Mouse (Mus musculus): ENCODE data around the gene Ccdc185.

The Ccdc185 gene

DNA sequence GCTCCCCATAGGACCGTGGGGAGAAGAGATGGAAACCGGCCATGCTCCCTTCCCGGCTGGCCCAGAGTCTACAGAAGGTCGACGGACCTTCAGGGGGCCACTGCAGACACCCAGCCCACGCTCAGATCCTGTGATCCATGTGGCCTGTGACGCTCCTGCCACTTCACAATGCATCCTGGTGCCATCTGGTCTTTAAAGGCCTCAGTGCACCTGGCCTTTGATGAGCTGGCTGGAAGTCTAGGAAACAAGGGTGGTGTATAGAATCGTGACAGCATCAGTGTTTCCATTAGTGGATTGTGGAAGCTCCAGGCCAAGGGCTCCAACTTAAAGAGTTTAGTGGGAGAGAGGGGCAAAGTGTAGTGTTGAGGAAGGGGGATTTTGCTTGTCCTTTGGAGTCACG, at the start of gene Ccdc185:
Ccdc185 (minus strand) TSS at position 101 of the 400 bp plus-strand sequence.
- DNase-seq = no peak

DNA sequence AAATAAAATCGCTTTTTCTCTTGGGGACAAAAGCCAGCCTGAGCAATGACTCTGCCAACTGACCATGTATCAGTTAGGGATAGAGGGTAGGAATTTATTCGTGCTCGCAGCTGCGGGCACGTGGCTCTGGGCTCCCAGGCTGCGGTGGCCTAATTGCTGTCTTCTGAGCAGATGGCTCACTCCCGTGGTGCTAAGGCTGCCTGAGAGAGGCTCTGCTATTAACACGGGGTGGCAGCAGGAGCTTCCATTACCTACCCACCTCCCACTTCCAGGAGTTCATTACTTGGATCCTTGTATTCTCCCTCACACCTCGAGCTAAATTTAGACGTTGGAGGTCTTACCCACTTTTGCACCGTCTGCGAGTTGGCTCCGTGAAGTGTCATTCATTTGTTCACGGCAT, 48.1 kb upstream of the Ccdc185 start:
- DNase-seq = no peak

DNA sequence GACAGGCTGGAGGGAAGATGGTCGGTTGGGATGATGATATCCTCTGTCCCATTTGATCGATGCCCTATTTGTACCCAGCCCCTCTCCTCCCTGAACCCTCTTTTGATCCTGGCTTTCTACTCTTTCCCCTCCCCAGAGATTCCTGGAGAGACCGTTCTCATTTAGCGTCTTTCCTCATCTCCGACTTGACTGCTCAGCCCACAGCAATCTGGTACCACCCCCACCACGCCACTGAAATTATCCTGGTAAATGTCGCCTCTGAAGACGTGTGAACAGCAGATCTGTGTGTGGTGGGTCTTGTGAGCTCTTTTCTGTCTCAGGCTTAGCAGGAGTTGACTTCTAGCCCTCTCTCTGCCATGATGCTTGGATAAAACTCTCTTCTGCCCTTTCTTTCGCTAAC, 45.6 kb upstream of the Ccdc185 start:
- DNase-seq = no peak

DNA sequence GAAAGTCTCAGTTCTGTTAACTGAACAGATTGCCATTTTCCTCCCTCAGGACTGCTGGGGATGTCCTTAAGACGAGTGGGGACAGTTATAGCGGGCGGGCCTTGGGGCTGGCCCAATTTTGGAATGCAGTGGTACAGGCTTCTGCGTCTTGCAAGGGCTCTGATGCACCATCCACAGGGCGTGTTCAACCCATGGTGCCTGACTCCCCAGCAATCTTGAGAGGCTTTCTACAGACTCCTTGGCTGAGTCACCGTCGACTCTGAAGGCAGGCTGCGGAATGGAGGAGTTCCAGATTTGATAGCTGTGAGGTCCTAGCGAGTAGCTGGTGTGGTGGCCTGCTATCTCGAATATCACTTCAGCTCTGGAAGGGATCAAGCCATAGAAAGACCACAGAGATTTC, 45.2 kb upstream of the Ccdc185 start:
- no peak for DNase-seq

DNA sequence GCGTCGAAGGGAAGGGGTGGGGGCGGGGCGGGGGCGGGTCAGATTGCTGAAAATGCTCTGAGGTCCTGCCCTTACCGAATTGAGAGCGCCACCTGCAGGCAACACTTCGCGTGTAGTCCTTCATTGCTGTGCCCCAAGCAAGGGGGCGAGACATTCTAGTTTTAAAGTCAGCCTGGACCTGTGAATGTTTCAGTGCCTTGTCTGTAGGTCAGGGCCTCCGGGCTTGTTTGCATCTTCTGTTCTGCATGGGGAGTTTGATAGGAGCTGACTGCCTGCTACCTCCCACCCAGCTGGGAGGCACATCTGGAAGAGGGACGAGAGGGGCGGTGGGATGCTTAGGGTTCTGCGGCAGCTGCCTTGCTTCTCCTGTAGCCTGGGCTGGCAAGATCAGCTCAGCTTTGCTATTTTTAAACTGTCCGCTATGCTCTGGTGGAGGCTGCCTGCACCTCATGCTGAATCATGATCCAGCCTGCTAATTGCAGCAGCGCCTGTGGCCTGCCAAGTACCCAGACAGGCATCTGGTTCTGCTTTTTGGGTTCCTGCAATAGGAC, 43.6 kb upstream of the Ccdc185 start:
- DNase-seq = peak; percentile 70

DNA sequence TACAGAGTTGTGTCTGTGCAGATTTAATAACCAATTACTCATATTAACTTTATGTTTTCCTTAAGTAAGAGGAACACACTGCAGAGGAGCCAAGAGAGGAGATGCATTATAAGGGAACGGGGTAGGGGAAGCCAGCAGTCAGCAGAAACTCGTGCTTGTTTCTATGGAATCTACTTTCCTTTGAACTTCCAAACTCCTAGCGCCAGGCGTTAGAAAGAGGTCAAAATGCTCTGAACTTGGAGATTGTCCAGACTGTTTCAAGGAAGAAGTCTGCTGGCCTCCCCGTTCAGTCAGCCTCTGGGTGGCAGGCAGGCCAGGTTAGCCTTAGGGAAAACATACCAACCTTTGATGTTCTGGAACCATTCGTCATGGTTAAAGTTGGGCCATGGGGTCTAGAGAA, 39.9 kb upstream of the Ccdc185 start:
- no peak for DNase-seq

DNA sequence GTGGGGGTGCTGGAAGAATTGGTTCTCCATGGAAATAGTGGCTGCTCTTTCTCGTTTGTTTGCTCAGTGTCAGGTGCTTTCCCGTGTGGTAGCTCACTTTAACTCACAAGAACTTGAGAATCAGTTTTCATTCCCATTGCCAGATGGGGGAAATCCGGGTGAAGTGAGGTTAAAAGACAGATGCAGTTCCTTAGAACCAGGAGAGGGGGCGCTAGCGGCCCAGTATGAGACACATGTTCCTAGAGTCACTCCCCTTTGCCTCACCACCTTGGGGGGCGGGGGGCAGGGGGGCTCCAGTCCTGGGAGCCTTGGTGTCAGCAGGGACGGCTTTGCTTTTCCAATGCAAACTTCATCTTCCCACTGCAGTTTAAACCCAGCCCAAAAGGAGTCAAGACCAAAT, 38.0 kb upstream of the Ccdc185 start:
- DNase-seq = no peak

DNA sequence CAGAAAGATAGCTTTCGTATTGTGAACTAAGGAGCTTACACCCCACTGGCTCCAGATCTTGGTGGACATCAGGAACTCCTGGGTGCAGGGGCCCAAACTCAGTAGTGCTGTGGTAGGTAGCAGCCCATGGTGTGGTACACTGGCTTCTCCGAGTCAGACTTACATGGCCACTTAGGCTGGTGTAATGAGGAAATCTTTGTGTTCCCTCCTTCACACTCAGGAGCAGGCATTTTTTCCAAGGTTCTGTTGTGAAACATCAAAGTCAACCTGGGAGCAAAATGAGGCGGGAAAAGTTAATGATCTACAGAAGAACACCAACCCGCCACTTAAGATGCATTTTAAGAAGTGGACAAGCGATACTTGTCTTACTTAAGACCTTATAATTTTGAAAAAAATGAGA, 36.5 kb upstream of the Ccdc185 start:
- no peak for DNase-seq

DNA sequence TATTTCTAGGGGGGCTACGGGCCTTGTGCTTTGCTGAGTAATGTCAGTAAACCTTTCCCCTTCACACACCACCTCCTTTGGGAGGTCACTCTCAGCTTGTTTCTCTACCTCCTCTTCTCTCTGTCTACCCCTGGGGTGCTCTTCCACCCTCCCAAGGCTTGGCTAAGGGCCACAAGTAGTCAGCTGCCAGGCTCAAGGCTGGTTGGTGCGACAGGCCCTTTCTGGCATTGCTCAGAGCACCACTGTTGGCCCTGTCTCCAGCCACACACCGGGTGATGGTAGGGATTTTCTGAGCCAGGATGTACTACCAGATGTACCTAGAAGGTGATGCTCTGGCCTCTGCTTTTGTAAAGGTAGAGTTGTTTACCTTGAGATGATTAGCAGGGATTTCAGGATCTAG, 35.8 kb upstream of the Ccdc185 start:
- no peak for DNase-seq

DNA sequence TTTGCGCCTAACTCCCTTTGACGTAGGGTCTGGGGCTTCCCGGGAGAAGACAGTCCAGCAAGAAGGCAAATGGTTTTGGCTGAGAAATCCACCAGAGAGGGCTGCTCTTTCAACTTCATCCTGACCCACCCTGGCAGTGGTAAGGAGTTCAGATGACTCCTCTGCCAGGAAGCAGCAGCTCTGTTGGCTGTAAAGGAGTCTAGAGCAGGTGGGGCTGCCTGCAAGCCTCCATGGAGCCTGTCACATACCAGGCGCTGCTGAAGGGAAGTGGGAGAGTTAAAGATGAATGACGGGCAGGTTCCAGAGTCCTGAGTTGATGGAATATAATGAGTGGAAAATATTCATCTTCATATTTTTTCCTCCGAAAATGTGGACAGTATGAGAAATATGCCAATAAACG, 34.8 kb upstream of the Ccdc185 start:
- DNase-seq = no peak

DNA sequence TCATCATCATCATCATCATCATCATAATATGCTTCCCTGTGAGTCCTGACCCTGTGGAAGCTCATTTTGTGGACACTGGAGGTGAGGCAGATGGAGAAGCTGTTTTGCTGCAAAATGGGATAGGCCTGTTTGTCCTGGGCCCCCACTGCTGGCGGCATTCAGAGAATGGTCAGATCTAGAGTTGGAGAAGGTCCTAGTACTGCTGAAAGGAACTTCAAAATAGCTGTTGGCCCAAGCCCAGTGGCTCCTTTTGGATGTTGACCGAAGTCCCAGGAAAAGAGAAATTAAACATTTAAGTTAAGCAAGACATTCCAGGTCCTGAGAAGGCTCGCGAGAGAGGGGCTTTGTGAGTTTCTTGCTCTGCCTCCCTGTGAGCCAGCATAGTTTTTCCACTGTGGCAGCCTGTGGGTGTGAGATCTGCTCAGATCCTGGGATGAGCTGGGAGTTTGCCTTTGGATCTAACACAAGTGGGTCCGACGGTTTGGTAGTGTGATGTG, 30.1 kb upstream of the Ccdc185 start:
- DNase-seq = no peak

DNA sequence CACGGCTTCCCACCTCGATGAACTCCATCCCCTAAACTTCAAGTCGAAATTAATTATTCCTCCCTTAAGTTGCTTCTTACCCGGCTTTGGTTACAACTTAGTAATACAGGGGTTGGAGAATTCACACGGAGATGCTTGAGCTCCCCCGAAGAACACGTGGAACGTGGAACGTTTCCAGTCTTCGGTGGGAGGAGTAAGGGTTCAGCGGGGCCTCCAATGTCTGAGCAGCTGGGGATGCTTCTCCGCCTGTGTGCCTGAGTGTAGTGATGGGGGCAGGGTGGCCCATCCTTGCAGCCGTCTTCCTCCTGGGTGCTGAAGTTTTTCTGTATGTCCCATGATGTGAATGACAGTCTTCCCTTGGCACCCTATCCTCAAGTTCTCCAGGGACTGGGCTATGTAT, 29.2 kb upstream of the Ccdc185 start:
- no peak for DNase-seq

DNA sequence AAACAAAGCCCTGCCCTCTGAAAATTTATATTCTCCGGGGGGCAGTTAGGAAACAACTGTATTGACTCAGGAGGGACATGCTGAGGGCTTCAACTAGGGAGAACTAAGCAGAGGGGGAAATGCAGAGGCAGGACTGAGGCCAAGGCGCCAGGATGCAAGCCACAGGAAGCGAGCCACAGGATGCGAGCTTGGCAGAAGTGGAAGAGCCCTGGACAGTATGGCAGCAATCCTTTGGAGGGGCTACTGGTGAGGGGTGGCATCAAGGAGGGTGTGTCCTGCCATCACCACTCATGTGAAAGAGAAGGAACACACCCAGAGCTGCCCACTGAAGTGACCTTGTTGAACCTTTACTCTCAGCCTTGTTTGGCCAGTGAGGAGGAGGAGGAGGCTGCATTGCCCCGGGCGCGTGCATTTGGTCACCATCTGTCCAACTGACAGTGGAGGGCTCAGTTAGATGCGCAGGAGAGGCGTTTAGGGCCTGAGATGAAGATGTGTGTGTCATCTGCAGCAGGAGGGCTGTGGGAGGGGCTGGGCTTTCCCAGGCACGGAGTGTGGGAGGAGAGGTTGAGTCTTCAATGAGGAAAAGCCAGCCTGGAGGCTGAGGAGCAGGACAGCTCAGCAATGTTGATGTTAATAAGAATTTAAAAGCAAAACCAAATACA, 27.9 kb upstream of the Ccdc185 start:
- DNase-seq = no peak

DNA sequence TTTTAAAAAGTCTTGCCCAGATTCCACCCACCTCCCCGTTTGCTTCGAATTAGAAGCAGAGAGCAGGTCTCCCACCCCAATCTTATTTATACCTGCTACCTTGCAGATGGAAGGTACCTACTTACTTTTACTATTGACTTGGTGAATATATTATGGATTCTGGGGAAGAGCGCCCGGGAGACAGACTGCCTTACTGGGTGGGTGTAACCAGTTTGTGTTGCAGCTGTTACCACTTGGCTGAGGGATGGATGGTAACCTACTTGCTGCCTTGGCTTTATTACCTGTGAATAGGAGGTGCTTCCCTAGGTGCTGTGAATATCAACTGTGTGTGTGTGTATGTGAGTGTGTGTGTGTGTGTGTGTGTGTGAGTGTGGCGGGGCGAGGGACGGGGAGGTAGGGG, 26.6 kb upstream of the Ccdc185 start:
- DNase-seq = no peak

DNA sequence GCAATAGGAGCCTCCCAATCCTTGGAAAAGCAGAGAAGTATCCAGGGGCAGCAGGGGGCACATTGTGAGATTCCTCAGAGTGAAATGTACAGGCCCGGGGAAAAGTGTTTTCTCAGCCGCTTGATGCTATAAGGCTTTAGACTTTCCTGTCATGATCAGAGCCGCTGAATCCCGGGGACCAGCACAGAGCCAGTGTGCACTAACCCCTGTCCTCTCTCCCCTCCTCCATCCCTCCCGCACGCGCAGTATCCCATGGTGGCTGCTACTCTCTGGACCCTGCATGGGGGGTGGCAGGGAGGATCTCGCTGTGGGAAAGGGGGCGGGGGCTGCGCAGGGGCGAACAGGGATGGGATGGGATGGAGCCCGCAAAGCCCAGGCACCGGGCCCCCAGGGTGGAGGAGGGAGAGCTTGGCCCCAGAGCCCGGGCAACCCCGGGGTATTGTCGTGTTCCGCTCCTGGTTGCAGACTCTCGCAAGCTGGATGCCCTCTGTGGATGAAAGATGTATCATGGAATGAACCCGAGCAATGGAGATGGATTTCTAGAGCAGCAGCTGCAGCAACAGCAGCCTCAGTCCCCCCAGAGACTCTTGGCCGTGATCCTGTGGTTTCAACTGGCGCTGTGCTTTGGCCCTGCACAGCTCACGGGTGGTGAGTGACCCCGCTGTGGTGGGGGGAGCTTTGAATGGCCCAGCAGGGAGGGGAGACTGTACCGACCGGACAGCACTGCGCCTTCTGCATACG, 15.7 kb upstream of the Ccdc185 start:
- DNase-seq = no peak

DNA sequence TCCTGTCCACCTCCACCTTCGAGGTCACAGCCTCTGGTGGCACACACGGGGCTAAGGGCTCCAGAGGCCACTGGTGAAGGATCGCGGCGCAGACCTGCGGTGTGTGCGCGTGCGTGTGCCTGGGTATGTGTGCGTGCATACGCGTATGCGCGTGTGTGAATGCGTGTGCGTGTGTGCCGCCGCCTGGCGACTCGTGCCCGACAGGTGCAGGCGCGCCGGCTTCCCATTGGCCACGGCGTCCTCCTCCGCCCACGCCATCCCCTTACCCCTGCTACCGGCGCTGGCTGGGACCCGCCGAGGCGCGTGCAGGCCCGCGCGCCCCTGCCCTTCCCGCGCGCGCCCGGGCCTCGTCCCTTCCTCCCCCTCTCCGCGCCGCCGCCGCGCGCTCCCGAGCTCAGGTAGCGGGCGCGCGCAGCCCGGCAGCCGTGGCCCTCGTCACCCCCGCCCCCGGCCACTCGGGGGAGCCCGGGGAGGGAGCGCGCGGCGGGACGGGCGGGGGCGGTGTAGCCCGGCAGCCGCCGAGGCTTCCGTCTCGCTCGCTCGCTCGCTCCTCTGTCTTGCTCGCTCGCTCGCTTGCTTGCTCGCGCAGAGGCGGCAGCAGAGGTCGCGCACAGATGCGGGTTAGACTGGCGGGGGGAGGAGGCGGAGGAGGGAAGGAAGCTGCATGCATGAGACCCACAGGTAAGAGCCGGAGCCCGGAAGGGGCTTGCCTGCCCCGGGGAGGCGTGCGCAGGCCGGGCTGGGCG, 14.9 kb upstream of the Ccdc185 start, which contains the start of gene Susd4:
Susd4 (plus strand) TSS at position 145 of the 746 bp plus-strand sequence.
- DNase-seq = peak; percentile 43

DNA sequence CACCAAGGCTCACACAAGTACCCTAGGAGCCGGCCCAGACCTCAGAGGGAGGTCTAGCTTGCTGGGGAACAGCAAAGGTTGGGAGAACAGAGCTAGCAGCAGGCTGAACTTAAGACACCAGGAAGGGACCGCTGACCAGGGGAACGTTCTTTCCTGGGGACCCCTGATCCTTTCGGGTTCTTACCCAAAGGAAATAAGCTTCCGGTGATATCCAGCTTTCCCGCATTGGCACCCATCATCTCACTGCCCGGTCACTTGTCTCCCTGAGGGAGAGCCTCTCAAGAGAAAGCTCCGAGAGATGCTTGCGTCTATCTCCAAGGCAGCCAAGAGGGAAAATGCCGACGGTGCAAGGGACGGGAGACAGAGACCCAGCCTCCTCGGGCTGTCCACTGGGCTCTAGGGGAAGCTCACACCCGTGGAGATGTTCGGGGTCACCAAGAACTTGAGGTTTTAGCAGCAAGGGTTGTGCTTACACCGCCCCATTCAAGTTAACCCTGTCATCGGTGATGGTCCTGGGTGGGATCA, 14.3 kb upstream of the Ccdc185 start:
- DNase-seq = no peak

DNA sequence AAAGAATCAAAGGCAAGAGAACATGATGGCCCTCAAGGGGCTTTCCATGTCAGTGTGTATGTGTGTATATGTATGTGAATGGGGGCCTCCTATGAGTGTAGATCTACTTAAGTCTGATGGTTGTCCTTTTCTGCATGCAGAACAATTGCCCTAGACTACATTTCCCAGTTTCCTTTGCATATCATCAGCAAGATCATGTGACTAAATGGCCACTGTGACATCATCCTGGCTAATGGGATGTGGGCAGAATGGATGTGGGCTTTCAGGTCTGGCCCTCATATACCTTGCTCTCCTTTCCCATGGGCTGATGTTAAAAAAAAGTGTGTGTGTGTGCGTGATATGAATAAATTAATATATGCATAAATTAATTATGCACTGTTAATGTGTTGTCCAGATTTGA, 9.8 kb upstream of the Ccdc185 start:
- no peak for DNase-seq

DNA sequence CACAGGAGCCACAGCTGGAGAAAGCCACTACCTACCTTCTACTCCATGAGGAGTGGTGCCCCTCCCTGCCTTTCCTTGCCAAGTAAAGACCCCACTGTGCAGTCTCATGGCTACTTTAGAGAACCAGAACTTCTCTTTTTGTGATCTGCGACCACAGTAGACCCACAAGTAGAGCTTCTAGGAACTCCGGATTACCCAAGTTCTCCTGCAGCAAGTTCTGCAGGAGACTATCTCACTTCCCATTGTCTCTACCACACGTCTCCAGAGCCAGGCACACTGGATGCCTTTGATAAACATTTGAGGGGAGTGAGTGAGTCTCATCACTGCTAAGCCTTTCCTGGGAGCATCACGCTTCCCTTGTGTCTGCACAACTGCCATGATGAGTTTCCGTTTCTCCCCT, 5.9 kb upstream of the Ccdc185 start:
- no peak for DNase-seq

DNA sequence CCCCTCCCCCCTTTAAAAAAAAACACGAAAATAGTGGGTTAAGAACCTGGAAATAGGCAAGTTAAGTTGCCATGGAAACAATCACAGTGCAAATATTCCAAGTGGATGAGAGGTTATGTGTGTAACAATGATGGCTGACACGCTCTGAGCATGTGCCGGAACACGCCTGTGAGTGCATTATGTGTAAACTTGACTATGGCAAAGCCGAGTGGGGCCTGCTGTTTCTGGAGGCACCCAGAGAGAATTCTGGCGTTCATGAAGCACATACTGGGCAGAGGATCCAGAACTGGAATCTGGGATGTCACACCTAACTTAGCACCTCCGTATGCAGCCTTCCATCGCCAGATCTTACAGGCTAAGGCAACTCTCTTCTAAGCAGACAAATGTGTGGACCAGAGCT, 4.7 kb upstream of the Ccdc185 start:
- no peak for DNase-seq

DNA sequence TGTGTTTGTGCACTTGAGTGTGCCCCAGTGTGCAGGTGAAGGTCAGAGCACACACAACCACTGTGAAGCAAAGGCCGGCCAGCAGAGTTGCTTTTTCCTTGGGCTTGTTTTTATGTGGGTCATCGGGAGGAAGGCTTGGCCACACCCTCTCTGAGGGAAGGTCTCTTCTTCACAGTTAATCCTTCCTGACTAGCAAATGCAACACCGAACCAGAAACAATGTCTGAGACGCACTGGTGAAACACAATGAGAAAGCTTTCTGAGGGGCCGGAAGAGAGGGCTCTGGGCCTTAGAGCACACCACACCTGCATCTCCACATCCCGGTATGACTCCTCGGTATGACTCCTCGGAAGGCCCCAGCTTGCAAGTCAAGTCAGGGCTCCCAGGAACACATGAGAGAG, 2.3 kb upstream of the Ccdc185 start:
- DNase-seq = no peak

DNA sequence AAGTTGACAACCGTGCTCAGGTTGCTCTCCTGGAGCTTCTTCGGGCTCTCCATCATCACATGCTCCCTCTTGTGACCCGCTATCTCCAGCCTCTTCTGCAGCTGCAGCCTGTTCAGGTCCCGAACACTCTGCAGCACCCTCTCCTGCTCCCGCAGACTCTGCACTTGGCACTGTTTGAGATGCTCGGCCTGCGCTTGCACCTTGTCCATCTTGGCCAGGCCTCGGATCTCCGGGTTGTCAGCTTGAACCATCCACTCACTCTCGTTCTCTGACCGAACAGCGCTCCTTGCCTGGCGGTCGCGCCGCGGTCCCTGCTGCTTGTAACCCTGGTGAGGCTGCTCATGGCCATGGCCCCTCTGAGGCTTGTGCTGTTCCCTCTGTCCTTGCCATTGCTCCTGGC, 1.1 kb downstream of the Ccdc185 start:
- no peak for DNase-seq

DNA sequence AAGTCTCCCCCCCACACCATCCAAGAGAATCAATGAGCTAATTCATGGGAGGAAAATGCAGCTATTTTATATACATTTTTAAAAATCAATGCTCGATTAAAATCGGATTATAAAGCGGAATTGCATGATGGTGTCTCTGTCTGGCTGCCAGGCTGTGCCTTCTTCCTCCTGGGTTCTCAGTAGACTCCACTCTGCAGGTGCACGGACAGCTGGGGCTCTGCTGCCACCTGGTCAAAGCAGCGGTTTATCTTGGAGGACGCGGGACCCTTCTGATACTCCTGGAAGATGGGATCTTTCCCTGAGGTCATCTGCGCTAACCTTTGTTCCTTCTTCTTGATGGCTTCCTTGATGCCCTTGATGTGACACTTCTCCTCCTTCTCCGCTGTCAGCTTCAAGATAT, 1.9 kb downstream of the Ccdc185 start:
- DNase-seq = no peak

Data from kidney, adult 18-20 months (tissue).